Mouse (Mus musculus) frontal cortex, postnatal 14 days (tissue): ENCODE data around the gene Igsf8.

ENCODE experiments used
- DNase-seq, 2 experiments: peaks; one replicate each; pipeline ENCODE4 v3.0.0; 2022; ENCODE audit warnings: low spot score in 2 of 2

Igsf8 gene

DNA sequence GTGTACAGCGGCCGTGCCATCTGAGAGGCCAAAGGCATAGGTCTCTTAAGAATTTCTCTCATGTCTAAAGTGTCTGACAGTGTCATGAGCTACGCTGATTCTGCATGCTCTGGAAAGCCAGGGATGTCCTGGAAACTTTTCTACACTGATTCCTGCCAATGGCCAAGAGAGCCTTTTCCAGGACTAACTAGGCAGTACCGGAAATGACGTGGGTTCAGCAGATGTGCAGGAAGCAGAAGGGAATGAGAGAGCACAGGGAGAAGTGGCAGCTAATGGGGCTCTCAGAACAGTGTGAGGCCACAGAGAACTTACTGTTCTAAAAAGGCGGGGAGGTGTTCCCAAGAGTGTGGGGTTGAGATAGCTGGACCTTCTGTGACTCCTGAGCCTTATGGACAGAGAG is 11.9 kb downstream of the Igsf8 start:
- no peak for DNase-seq

DNA sequence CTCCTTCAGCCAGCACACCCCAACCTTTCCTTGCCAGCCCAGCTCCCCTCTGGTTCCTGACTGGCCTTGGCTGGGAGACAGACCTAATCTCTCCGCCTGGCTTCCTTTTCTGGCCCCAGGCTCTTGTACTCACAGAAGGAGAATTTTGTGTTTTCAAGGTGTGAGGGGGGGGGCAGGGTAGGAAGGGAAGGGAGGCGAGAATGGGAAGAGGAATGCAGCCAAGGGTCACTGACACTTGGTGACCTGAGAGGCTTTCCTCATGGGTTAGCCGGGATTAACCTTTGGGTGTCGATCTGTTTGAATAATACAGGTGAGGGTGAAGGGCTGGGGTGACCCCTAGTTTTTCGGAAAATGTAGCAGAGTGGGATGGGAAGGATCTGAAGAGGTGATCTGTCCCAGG is 12.7 kb downstream of the Igsf8 start:
- DNase-seq, result no peak

DNA sequence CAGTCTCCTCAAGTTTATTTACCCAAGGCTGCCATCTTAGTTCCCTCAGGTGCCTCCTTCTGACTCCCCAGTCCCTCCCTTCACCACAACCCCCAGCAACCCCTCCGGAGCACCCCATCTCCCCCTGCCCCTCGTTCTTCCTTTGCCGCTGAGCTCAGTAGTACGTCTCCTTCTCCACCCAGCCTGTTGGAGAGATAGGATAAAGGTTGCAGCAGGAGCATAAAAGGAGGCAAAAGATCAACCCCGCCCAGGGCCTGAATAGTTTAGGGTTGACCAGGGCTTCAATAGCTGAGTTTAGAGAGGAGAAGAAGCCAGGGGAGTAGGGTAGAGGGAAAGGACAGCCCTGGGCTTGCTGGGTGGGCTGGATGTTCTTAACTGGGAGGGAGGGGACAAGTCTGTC is 13.1 kb downstream of the Igsf8 start:
- no peak for DNase-seq

DNA sequence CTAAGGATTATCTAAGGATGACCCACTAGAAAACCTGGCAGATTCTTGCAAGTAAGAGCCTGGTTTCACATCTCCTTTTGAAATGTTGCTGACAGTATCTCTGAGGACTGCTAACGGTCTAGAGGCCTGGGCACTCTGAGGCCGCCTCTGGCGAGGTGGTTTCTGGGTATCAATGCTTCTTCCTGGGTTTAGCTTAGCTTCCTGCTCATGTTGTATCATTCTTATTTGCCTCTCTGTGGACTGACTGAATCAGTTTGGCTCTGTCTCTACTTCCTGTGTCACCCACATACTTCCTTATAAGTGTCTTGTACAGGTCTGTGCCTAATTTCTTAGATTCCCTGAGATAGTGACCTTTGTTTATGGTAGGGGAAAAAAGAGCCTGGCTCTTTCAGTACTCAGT is 15.7 kb downstream of the Igsf8 start:
- DNase-seq, result no peak

DNA sequence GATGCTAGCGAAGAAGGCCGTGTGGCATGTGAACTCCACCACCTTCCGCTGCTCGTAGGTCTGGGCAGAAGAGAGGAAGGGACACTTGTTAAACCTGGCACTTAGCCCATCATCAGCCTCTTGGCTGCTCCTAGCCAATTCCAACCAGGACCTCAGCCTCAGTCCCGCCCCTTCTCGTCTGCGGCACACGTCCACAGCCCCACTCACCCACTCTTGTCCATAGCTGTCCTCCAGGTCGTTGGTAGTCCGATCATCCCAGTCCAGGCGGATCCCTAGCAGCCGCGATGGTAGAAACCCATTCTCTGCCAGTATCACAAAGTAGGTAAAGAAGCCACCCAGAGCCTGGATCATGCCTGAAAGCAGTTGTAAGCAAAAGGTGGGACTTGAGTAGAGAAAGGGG is 16.9 kb downstream of the Igsf8 start:
- no peak for DNase-seq

DNA sequence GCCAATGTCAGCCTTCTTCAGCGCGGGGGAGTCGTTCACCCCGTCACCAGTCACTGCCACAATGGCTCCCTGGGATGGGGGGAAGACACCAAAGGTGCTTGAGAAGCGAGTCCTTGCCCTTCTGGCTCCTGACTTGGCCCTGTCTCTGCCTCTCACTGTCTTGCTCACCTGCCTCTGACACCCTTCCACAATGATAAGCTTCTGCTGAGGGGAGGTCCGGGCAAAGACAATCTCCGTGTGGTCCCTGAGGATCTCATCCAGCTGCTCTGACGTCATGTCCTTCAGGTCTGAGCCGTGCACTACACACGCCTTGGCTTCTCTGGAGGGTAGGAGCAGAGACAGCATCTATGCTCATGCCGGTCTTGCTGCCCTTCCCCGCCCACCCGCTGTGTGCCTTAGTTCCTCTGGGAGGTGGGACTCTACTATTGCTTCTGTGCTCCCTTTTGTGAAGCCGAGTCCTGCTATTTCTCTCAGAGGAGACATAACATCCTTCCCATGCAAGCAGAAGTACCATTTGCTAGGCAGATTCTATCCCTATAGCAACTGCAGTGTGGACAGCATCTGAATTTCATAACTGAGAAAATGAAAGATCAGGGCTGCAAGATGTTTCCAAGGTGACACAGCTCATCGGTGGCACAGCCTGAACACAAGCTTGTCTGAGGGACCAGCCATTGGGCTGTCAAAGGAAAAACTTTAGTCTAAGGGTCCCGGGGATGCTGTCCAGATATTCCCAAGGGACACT is 18.5 kb downstream of the Igsf8 start:
- no peak for DNase-seq

DNA sequence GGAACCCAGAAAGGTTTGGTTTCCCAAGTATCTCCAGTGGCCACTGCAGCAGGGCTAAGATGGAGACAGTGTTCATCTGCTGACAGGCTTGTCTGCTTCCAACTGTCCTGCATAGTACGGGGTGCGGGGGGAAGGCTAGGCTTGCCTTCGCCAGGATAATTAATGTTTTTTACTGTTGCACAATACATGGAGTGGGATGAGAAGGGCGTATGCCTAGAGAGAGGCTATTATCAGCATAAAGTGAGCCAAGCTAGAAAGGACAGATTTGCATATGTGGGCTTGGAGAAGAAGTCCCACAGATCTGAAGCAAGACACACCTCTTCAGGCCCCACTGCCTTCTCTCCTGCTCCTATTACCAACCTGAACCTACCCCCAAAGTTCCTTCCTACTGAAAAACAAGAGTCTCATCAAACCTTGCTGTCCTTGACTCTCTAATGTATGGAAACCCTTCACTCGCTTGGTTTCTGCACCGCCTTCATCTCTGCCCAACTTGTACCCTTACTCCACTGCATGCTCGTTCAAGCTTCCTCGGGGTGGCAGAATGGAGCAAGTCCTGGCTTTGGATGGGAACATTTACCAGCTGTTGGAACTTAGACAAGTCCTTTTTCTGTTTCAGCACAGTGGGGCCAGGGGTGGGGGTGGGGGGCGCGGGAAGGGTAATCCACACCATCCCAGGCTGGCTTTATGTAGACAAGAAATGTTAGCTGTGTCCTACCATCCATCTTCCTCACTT is 20.2 kb downstream of the Igsf8 start:
- no peak for DNase-seq

DNA sequence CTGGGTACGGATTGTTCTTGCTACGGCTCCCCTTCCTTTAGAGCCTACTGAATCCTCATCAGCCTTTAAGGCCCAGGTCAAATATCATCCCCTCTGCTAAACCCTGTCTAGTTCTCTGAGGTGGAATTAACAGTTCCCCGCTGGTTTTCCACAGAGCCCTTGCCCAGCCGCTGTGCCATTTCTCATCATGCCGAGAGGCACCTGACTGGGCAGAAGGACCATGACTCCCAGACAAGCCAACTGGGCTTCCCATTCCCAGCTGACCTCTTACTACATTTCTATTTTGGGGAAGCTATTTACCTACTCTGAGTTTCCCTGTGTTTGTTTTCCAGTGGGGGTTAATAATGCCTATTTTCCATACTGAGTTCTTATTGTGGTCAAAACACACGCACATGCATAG is 21.6 kb downstream of the Igsf8 start:
- DNase-seq, result no peak

DNA sequence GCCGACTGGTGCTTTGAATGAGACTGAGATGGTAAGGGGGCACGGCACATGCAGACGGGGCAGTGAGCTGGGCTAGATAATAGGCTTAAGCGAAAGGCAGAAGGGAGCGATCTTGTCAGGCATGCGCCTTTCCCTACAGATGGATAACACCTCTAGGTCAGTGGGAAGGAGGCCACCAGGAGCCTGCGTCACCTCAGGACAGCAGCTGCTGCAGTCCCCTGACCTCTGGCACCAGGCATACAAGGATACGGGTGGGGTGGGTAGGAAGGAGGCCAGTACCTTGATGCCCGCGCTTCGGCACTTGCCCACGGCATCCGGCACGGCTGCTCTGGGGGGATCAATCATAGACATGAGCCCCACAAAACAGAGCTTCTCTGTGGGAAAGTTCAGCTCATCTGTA is 22.8 kb downstream of the Igsf8 start:
- no peak for DNase-seq

DNA sequence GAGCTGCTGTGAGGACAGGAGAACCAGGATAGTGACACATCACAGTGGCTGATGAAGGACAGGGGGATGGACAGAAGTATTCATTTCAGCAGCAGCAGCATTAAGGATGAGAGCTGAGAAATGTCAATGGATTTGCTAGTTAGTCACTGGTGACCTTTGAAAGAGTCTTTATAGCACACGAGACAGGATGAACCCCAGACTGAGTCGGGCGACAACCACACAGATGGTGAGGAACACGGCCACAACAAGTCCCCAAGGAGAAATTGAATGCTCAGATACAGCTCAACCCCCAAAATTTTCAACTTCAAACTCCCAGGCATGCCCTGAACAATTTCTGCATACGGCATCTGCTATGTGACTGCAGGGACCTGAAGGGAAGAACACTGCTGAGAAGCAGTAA is 25.3 kb downstream of the Igsf8 start:
- DNase-seq, result no peak

DNA sequence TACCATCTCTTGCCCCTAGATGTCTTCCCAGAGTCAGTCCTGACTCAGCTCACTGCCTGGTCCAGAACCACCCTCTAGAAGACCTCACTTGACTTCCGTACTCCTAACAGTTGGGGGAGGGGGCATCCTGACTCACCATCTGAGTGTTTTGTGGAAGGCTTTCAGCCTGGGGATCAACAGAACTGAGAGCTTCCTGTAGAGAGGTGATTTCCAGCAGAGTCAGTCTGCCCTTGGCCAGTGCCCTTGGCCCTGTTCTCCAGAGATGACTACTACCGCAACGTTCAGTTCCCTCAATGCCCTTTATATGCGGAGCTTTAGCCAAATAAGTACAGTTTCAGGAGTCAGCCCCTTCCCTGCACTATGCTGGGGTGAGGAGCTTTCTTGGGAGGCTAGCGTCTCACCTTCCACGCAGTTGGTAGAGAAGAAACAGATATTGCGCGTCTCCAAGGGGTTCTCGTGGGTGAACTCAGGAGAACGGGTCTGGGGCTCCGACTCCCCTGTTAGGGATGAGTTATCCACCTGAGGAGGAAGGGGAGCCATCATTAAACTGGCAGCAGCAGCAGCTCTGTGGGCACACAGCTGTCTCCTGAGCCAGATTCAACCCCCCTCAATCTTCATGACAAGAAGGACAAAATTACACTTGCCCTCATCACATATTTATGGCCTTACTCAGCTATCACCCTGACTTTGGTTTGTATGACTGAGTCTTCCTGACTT is 27.6 kb downstream of the Igsf8 start:
- DNase-seq, result no peak

DNA sequence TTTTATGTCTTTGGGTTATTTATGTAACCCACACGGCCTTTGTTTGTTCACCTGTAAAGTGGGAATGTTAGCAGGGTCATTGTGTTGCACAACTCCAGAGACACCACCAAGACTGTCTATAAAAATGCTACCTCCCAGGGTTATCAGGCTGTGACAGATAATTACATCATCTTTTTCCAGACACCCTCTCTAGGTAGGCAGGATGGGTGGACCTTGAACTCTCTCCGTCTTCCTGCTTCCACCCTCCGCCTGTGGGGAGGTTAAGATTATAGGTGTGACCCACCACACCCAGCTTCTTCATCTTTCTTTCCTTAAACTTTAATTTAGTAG is 28.1 kb downstream of the Igsf8 start:
- DNase-seq, result no peak

DNA sequence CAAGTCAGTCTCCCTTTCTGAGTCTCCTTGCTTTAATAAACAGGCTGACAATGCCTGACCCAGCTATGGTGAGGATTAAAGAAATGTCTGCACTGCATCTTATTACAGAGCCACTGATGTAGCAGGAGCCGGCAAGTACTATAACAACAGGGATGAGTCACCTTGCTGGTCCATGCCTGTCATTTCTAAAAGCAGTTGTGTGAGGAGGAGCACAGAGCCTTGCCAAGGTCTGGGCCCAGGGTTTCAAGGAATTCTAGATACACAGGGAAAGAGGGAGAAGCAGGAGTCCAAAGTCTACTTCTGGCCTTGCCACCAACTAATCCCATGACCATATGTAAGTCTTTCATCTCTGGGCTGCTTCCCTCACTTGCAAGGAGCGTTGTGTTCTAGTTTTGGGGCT is 31.4 kb downstream of the Igsf8 start:
- no peak for DNase-seq

DNA sequence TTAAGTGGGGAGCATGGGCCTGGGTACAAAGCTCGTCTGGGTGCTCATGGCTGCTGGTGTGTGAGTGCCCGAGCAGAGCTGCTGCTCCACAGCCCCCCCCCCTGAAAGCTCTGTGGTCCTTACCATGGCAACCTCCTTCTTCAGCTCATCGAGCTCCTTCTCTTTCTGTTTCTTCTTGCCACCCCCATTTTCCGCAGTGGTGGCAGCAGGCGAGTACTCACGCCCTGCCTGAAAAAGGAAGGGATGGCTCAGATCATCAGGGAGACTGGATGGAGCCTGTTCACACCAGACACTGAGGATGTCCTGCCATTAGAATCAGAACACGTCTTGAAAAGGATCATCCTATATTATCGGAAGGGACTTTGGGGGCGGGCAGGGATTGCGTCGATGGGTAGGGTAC is 32.0 kb downstream of the Igsf8 start:
- DNase-seq, result no peak

DNA sequence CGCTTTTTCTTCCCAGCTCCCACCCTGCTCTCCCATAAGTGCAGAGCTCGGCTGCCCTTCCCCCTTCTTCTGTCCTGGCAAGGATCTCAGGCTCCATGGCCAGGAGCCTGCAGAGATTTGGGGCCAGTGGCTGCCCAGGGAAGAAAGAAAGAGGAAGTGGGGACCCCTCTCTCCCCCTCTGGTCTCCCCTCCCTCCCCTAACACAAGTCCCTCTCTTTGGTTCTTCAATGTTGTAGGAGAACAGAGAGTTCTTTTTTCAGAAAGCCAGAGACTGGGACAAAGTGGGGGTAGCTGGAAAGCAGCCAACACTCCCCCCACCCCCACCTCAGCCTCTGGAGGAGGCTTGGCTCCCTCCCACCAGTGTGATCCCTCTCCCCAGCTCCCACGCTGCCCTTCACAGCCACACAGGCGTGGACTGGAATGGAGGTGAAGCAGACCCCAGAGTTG is 34.3 kb downstream of the Igsf8 start:
- peak in 1 of 2 experiments; percentile 61 for DNase-seq

DNA sequence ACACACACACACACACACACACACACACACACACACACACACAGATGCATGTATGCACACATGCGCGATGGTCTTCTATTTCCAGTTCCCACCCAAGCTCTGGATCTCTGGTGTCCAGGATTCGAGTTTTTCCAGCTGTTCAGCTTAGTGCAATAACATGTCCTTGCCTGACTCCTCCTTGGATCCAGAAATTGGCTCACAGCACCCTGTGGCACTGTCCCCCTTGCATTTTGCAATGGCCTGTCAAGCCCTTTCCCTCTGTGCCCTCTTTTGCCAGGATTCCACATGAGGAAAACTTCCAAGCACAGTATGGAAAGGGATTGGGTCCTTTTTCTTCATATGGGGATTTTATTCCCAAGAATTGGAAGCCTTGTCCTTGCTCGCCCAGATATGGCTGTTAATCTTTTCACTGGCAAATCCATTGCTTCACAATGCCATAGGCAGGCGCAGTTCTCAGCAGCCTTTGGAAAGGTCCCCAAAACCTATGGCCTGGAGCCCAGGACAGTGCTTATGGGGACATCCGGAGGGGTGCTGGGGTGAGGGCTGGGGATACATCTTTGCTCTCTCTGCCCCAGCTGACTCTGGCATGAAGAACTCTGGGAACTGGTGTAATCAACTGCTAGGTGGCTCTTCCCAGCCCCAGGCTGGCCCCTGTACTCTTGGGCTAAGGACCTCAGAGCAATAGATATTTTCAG is 35.5 kb downstream of the Igsf8 start:
- DNase-seq, result no peak

DNA sequence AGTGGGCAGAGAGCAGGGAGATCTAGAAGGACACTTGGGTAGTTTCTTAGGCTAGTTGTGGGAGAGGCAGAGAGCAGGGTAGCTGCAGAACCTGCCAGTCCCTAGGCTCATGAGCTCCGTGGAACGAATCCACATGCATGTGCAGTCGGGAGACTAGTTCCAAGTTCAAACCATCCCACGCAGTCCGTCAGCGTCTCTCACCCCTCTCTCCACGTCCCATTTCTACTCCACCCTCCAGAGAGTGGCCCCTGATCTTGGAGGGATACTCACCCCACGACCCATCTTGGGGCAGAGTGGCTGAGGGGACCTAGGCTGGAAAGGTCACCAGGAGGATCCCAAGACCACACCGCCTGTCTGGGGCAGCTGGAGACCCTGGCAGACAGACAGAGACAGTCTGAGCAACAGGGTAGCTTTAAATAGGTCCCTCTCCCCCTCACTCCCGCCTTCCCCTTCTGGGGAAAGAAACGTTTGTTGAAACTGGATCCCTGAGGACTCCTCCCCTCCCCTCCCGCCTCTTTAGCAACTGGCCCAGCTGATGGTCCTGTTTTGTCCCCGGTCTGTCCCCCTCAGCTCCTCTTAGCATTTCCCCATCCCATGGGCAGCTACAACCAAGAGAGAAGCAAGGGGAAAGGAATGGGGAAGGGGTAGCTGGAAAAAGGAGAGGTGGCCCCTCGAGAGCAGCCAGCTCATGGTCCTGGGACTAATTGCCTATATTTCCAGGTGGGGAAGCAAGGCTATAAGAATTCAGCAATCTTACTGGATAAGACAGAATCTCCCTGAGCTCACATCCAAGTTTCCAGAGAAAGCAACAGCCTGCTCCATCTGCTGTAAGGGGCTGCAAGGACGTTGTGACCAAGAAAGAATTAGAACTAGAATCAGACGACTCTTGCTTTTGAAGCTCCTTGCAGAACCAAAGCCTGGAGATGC is 36.4 kb downstream of the Igsf8 start, which contains the start of gene Atp1a2:
Gene Atp1a2, minus strand, starts transcription at position 454 of the 927 bp plus-strand sequence.
- DNase-seq, result peak in 1 of 2 experiments; percentile 72

DNA sequence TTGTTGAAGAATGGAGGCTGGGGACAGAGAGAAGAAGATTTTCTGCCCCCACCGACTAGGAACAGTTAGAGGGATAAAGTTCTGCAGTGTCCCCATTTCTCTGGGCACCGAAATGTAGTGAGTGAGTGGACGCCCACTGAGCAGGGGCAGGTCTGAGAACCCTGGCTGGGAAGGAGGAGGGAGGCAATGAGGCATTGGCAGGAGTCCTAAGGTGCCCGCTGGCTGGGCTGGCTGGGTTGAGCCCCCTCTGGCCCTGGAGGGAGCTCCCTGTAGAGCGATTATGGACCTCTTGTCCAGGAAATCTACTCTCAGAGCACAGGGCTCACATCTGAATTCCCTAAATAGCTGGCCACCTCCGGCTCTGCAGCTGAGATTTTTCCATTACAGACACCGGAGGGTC is 38.1 kb downstream of the Igsf8 start:
- DNase-seq, result no peak

DNA sequence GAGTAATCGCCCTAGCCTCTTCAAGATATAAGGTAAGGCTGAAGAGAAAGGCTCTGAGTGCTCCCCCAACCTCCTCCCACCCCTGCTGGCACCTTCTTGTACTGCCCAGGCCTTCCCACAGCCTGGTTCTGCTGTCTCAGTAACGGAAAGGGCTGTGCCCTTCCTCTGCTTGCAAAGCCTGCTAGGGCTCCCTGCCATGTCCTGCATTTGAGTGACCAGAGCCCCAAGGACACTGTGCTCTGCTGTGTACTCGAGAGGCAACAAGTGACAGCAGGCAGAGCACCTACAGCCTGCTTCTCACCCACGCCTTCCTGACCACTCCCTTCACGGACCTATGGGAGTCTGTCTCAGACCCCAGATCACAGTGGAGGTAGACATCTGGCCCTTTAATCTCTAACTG is 38.8 kb downstream of the Igsf8 start:
- DNase-seq, result no peak

DNA sequence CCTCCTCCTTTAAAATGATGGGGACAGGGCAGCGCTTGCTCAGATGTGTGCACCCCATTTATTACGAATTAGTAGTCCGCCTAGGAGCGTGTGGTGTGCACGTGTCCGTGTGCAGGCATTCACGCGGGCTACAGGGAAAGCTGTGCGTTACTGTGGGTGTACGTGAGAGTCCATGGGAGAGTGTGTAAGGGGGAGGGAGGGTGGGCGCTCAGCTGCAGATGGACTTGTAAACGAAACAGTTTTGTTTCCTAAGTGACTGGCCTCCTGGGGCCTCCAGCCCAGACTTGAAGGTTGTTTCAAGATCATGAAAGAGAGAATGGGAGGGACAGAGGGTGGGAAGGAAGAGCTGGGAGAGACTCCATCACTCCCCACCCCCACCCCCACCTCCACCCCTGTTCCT is 39.7 kb downstream of the Igsf8 start:
- DNase-seq, result no peak

DNA sequence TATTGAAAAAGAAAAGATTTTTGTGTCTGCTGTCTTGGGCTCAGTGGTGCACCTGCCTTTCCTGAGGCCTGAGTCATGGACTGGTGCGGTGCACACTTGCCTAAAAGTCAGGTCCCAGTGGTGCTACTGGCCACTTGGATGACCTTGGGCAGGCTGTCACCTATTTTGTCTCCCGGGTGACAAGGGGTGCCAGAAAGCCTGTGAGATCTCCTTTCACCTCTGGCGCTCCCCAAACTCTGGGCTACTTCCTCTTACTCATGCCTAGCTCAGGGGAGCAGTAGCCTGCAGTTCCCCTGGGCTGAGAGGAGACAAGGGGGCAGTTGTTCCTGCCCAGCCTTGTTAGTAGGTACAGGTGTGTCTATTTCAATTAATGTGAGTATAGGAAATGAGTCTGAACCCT is 40.9 kb downstream of the Igsf8 start:
- DNase-seq, result no peak
